Mouse (Mus musculus): ENCODE measurements around the gene Gm8369. TPM values are rescaled to one million over a fixed set of nuclear protein-coding genes. Genes with fewer than 3 reads are reported as not detected.
"Not testable (repeated sequence)": the region's sequence is repeated elsewhere in the genome, so short reads cannot be mapped to it uniquely, and the experiment has no call there.

Gene Gm8369
- polyA plus RNA-seq, 1 experiment from 2014 or later: not detected

DNA sequence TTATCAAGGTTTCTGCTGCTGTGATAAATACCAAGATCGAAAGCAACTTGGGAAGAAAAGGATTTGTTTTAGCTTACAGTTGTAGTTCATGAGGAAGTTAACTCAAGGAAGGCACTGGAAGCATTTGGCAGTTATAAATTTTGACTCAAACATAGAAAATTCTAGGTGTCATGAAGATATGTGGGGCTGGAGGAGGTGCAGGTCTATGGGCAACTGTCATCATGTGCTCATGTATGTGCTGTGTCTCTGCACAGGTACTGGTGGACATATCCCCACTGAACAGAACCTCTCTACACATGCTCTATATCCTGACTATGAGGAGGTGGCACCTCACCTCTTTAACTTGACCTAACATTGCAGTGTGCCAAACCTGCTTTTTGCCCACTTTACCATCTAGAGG, 861 bp downstream of the Gm8369 start:
- H3K27ac ChIP-seq: no peak overlapping the region
- no peaks in the 10 kb centered on the region for H3K36me3 ChIP-seq (replicated peaks)
- DNase-seq (ENCODE audit: extremely low spot score, low spot score): no peak
- H3K27me3 ChIP-seq (ENCODE audit: poor library complexity, severe bottlenecking): no peaks in the 10 kb centered on the region
- H3K9me3 ChIP-seq: no peaks in the 10 kb centered on the region
- H3K4me1 ChIP-seq: no peaks in the 10 kb centered on the region
- H3K4me3 ChIP-seq: no peak overlapping the region
- 84% methylated on average over 1 of the region's 1 CpGs for WGBS

GRCm38 (mm10) chr19:11491406-11492189, 5.9 kb downstream of the Gm8369 start:
- WGBS: 77% methylated on average over 4 of the region's 4 CpGs
- Histone ChIP-seq H3K9me3 (no peaks in the 10 kb centered on the region), H3K4me3 (no peak overlapping the region), H3K4me1 (no peaks in the 10 kb centered on the region), H3K27me3 (ENCODE audit: poor library complexity, severe bottlenecking) (no peaks in the 10 kb centered on the region), H3K27ac (no peak overlapping the region), H3K36me3 (replicated peaks) (no peaks in the 10 kb centered on the region)
- DNase-seq (ENCODE audit: extremely low spot score, low spot score): no peak

DNA sequence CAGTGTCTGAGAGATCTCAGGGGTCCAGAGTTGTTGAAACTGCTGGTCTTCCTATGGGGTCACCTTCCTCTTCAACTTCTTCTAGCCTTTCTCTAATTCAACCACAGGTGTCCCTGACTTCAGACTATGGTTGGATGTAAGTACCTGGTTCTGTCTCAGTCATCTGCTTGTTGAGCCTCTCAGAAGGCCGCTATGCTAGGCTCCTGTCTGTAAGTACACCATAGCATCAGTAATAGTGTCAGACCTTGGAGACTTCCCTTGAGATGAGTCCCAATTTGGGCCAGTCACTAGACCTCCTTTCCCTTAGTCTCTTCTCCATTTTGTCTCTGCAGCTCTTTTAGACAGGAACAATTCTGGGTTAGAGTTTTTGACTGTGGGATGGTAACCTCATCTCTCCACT, 6.9 kb downstream of the Gm8369 start:
- no peaks in the 10 kb centered on the region for H3K36me3 ChIP-seq (replicated peaks)
- H3K27me3 ChIP-seq (ENCODE audit: poor library complexity, severe bottlenecking): no peaks in the 10 kb centered on the region
- 84% methylated on average over 1 of the region's 1 CpGs for WGBS

GRCm38 (mm10) chr19:11494519-11494918, 8.8 kb downstream of the Gm8369 start:
- Histone ChIP-seq H3K36me3 (replicated peaks) (no peaks in the 10 kb centered on the region), H3K27me3 (ENCODE audit: poor library complexity, severe bottlenecking) (no peaks in the 10 kb centered on the region), H3K9me3 (no peaks in the 10 kb centered on the region), H3K4me1 (no peaks in the 10 kb centered on the region), H3K27ac (no peak overlapping the region), H3K4me3 (no peak overlapping the region)
- WGBS: 90% methylated on average over 3 of the region's 3 CpGs
- DNase-seq (ENCODE audit: extremely low spot score, low spot score): no peak

More for the DNA sequence above, 6.9 kb downstream of the Gm8369 start:
- H3K9me3 ChIP-seq: no peaks in the 10 kb centered on the region
- H3K27ac ChIP-seq: no peak overlapping the region
- no peaks in the 10 kb centered on the region for H3K4me1 ChIP-seq
- no peak for DNase-seq (ENCODE audit: extremely low spot score, low spot score)
- no peak overlapping the region for H3K4me3 ChIP-seq

GRCm38 (mm10) chr19:11496361-11496760, 10.6 kb downstream of the Gm8369 start:
- Histone ChIP-seq H3K9me3 (no peaks in the 10 kb centered on the region), H3K4me3 (no peak overlapping the region), H3K36me3 (replicated peaks) (no peaks in the 10 kb centered on the region), H3K27me3 (ENCODE audit: poor library complexity, severe bottlenecking) (no peaks in the 10 kb centered on the region), H3K4me1 (no peaks in the 10 kb centered on the region), H3K27ac (no peak overlapping the region)
- WGBS: 91% methylated on average over 6 of the region's 6 CpGs
- DNase-seq (ENCODE audit: extremely low spot score, low spot score): no peak

DNA sequence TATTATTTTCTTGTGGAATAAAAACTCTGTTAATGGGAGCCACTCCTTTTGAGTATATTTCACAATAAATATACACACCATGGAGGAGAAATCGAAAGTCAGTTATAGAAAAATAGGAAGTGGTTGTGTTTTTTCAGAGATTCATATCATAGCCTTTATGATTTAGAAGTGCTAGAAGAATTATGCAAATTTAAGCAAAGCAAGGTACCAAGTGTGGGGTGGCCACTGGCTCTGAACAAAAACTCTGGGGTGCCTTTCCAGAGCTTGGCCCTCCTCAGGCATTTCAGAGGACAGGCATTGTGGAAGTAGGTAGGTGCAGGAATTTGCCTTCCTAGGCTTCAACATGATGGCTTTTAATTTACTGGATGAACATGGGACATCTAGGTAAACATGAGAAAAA, 11.6 kb downstream of the Gm8369 start:
- not testable (repeated sequence) for H3K9me3 ChIP-seq; H3K4me1 ChIP-seq; DNase-seq (ENCODE audit: extremely low spot score, low spot score); H3K27ac ChIP-seq; H3K4me3 ChIP-seq; H3K36me3 ChIP-seq (replicated peaks); H3K27me3 ChIP-seq (ENCODE audit: poor library complexity, severe bottlenecking)
- WGBS: 89% methylated on average over 1 of the region's 1 CpGs

- WGBS: 94% methylated on average over 1 of the region's 1 CpGs
- H3K9me3 ChIP-seq: no peaks in the 10 kb centered on the region
- H3K4me3 ChIP-seq: no peak overlapping the region
- H3K4me1 ChIP-seq: no peaks in the 10 kb centered on the region
- H3K36me3 ChIP-seq (replicated peaks): no peaks in the 10 kb centered on the region
- no peak for DNase-seq (ENCODE audit: extremely low spot score, low spot score)
- no peaks in the 10 kb centered on the region for H3K27me3 ChIP-seq (ENCODE audit: poor library complexity, severe bottlenecking)
- H3K27ac ChIP-seq: no peak overlapping the region
Observed at GRCm38 (mm10) chr19:11500796-11501195, 15.1 kb downstream of the Gm8369 start.

DNA sequence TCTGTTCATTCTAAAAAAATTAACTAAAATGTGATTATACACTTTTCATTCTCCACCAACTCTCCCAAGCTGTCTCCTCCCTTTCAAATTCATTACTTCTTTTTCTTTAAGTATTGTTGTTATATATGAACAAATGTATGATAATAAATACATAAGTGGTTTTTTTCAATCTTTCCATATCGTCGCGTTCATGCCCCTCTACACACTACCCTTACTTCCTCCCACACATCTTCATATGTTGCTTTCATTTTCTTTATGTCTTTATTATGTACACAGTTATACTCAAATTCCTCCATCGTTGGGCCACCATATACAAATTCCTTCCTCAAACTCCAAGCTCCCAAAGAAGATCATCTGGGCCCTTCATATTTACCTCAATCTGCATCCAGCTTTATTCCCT, 15.6 kb downstream of the Gm8369 start:
- no peaks in the 10 kb centered on the region for H3K27me3 ChIP-seq (ENCODE audit: poor library complexity, severe bottlenecking)
- H3K4me1 ChIP-seq: no peaks in the 10 kb centered on the region
- H3K9me3 ChIP-seq: no peaks in the 10 kb centered on the region
- H3K36me3 ChIP-seq (replicated peaks): no peaks in the 10 kb centered on the region
- H3K4me3 ChIP-seq: no peak overlapping the region
- 90% methylated on average over 4 of the region's 4 CpGs for WGBS
- no peak for DNase-seq (ENCODE audit: extremely low spot score, low spot score)
- no peak overlapping the region for H3K27ac ChIP-seq

- H3K4me3 ChIP-seq: no peak overlapping the region
- H3K27ac ChIP-seq: no peak overlapping the region
- DNase-seq (ENCODE audit: extremely low spot score, low spot score): no peak
- 93% methylated on average over 1 of the region's 1 CpGs for WGBS
- no peaks in the 10 kb centered on the region for H3K4me1 ChIP-seq
- H3K36me3 ChIP-seq (replicated peaks): no peaks in the 10 kb centered on the region
- no peaks in the 10 kb centered on the region for H3K27me3 ChIP-seq (ENCODE audit: poor library complexity, severe bottlenecking)
- H3K9me3 ChIP-seq: no peaks in the 10 kb centered on the region
Observed at GRCm38 (mm10) chr19:11504857-11505256, 19.1 kb downstream of the Gm8369 start.

DNA sequence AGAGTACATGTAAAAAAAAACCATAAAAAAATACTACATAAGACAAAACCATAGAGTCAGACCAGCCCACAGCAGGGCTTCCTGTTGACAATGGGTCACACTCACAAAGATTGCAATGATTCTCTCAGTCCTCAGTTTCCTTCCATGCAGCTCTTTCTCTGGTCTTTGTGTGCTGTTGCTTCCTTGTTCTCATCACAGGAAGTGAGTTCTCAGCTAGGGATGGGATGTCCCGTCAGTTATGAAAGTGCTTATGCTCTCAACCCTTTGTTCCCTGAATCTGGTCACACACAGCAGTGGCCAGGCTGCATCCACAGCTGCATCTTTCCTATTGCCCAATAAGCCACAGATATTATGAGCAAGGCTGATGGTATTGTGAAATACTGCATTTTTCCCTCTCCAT, 27.7 kb downstream of the Gm8369 start:
- WGBS: 74% methylated on average over 1 of the region's 1 CpGs
- Histone ChIP-seq H3K9me3 (no peaks in the 10 kb centered on the region), H3K36me3 (replicated peaks) (no peaks in the 10 kb centered on the region), H3K27ac (no peak overlapping the region), H3K4me1 (no peaks in the 10 kb centered on the region), H3K27me3 (ENCODE audit: poor library complexity, severe bottlenecking) (no peaks in the 10 kb centered on the region), H3K4me3 (no peak overlapping the region)
- DNase-seq (ENCODE audit: extremely low spot score, low spot score): no peak

DNA sequence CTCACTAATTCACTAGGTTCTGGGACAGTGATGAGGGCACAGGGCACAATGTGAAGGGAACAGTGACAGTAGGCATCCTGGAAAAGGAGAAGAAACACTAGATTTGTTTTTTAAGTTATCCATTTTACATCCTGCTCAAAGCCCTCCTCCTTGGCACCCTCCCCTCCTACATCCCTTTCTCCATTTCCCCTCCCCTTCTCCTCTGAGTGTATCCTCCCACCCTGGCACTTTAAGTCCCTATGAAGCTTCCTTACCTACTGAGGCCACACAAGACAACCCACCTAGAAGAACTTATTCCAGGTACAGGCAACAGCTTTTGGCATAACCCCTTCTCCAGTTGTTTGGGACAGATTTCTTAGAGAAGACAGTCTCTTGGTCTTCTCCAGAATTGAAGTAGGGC, 30.5 kb downstream of the Gm8369 start, which contains the start of gene Ms4a6b:
Gene Ms4a6b, plus strand, starts transcription at position 267 of the 400 bp plus-strand sequence.
- no peaks in the 10 kb centered on the region for H3K36me3 ChIP-seq (replicated peaks)
- H3K4me3 ChIP-seq: no peak within 1 kb of the TSS
- no peaks in the 10 kb centered on the region for H3K9me3 ChIP-seq
- H3K27me3 ChIP-seq (ENCODE audit: poor library complexity, severe bottlenecking): no peaks in the 10 kb centered on the region
- H3K27ac ChIP-seq: no peak within 1 kb of the TSS
- DNase-seq (ENCODE audit: extremely low spot score, low spot score): no peak
- H3K4me1 ChIP-seq: no peaks in the 10 kb centered on the region

- no peaks in the 10 kb centered on the region for H3K27me3 ChIP-seq (ENCODE audit: poor library complexity, severe bottlenecking)
- H3K4me3 ChIP-seq: no peak overlapping the region
- no peak for DNase-seq (ENCODE audit: extremely low spot score, low spot score)
Observed at GRCm38 (mm10) chr19:11516845-11517244, 31.1 kb downstream of the Gm8369 start.

DNA sequence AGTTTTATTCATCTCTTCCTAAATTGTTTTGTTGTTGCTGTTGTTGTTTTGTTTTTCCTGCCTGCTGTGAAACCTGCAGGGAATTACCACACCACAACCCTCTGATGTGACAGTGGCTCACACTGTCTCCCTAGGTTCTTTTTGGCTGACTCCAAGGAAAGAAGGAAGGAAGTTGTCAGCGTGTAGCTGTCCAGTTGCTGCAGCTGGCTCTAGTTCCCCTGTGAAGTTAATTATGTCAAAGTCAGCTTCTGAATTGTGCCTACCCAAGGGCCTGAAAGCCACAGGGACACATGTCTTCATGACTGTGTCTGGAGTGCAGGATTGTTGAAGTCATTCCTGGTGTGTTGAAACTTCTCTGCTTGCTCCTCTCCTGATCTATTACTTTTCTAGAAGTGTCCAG, 31.6 kb downstream of the Gm8369 start:
- not testable (repeated sequence) for H3K36me3 ChIP-seq (replicated peaks); H3K27me3 ChIP-seq (ENCODE audit: poor library complexity, severe bottlenecking); H3K4me1 ChIP-seq; DNase-seq (ENCODE audit: extremely low spot score, low spot score); H3K4me3 ChIP-seq; H3K9me3 ChIP-seq; H3K27ac ChIP-seq
- WGBS: 68% methylated on average over 1 of the region's 1 CpGs

More at GRCm38 (mm10) chr19:11516845-11517244, 31.1 kb downstream of the Gm8369 start:
- Histone ChIP-seq H3K4me1 (no peaks in the 10 kb centered on the region), H3K27ac (no peak overlapping the region), H3K9me3 (no peaks in the 10 kb centered on the region), H3K36me3 (replicated peaks) (no peaks in the 10 kb centered on the region)
- 86% methylated on average over 4 of the region's 4 CpGs for WGBS

DNA sequence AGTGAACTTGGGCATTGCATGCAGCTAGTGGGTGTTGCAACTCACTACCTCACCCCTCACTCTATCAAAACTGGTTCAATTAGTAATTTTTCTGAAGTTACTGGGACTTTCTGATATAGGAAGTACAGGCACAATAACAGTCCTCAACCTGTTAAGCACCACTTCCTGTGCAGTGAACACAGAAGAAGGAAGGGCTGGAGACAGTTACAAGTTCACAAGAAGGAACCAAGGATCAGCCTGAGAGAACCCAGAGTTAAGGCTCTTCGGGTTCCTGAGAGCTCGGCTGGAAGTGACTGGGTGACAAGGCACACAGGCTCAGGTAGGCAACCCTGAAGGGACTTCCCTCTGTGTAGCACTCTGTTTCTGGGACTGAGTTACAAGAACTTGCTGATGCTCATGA, 32.6 kb downstream of the Gm8369 start:
- 96% methylated on average over 2 of the region's 2 CpGs for WGBS
- not testable (repeated sequence) for H3K9me3 ChIP-seq; H3K4me3 ChIP-seq; H3K27ac ChIP-seq; H3K4me1 ChIP-seq; H3K27me3 ChIP-seq (ENCODE audit: poor library complexity, severe bottlenecking); DNase-seq (ENCODE audit: extremely low spot score, low spot score); H3K36me3 ChIP-seq (replicated peaks)

All from forebrain, embryonic 10.5 days (tissue).